Mouse (Mus musculus) yolk sac, embryonic 10.5 days (tissue): Measurements from ENCODE around the gene Cacna1c.
A peak's percentile ranks its signal among the peaks of the same experiment; 100 is the strongest.

ENCODE experiments used
- DNase-seq: peaks from one replicate; pipeline ENCODE4 v3.0.0-alpha.2; 2017; ENCODE audit warnings: low spot score

Gene Cacna1c

GRCm38 (mm10) chr6:119095081-119095480, 101.1 kb downstream of the Cacna1c start:
- DNase-seq, result no peak

- DNase-seq, result peak; percentile 15
Measured at GRCm38 (mm10) chr6:119089173-119089572, 107.0 kb downstream of the Cacna1c start.

GRCm38 (mm10) chr6:119088381-119088780, 107.8 kb downstream of the Cacna1c start:
- DNase-seq, result no peak

- DNase-seq, result no peak
Measured at GRCm38 (mm10) chr6:119087919-119088318, 108.3 kb downstream of the Cacna1c start.

GRCm38 (mm10) chr6:119085789-119086188, 110.4 kb downstream of the Cacna1c start:
- no peak for DNase-seq

- DNase-seq, result no peak
Measured at GRCm38 (mm10) chr6:119084532-119084931, 111.7 kb downstream of the Cacna1c start.

- DNase-seq, result no peak
Measured at GRCm38 (mm10) chr6:119083559-119083958, 112.7 kb downstream of the Cacna1c start.

- DNase-seq, result no peak
Measured at GRCm38 (mm10) chr6:119082662-119083061, 113.6 kb downstream of the Cacna1c start.

- no peak for DNase-seq
Measured at GRCm38 (mm10) chr6:119081650-119082049, 114.6 kb downstream of the Cacna1c start.

GRCm38 (mm10) chr6:119079626-119080025, 116.6 kb downstream of the Cacna1c start:
- DNase-seq, result no peak

GRCm38 (mm10) chr6:119078912-119079311, 117.3 kb downstream of the Cacna1c start:
- no peak for DNase-seq

- no peak for DNase-seq
Measured at GRCm38 (mm10) chr6:119077231-119077630, 119.0 kb downstream of the Cacna1c start.

GRCm38 (mm10) chr6:119073419-119074071, 122.7 kb downstream of the Cacna1c start:
- no peak for DNase-seq

GRCm38 (mm10) chr6:119072772-119073171, 123.4 kb downstream of the Cacna1c start:
- no peak for DNase-seq

- no peak for DNase-seq
Measured at GRCm38 (mm10) chr6:119070771-119071170, 125.4 kb downstream of the Cacna1c start.

GRCm38 (mm10) chr6:119070351-119070750, 125.9 kb downstream of the Cacna1c start:
- DNase-seq, result no peak

- DNase-seq, result no peak
Measured at GRCm38 (mm10) chr6:119069145-119069544, 127.1 kb downstream of the Cacna1c start.

- no peak for DNase-seq
Measured at GRCm38 (mm10) chr6:119068650-119069049, 127.6 kb downstream of the Cacna1c start.

- no peak for DNase-seq
Measured at GRCm38 (mm10) chr6:119064961-119065360, 131.3 kb downstream of the Cacna1c start.

GRCm38 (mm10) chr6:119064430-119064829, 131.8 kb downstream of the Cacna1c start:
- DNase-seq, result no peak

GRCm38 (mm10) chr6:119062695-119063094, 133.5 kb downstream of the Cacna1c start:
- no peak for DNase-seq

- peak; percentile 33 for DNase-seq
Measured at GRCm38 (mm10) chr6:119058896-119059295, 137.3 kb downstream of the Cacna1c start.

- DNase-seq, result no peak
Measured at GRCm38 (mm10) chr6:119058461-119058860, 137.8 kb downstream of the Cacna1c start.

GRCm38 (mm10) chr6:119057076-119057479, 139.1 kb downstream of the Cacna1c start:
- DNase-seq, result no peak
